Mouse (Mus musculus): ENCODE measurements around the gene Nfia.

DNA sequence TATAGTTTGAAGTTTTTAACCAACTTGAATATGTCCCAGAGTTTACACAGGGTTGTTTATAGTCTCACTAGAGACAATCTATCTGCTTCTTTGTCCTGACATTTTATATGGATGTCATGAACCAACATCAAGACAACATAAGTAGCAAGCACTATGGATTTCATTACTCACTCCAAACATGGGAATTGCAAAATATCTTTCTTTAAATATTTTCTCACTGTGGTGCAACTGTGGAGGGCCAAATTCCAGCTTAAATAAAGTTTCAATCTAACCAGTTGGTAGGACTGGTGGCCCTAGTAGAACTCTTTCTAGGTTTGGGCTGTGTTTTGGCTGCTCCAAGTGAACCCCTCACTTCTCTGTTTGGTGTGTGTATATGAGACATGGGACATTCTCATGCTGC, 43.5 kb downstream of the Nfia start:
- TF ChIP-seq GATA1 (IDR thresholded peaks at IDR 0.05; ENCODE audit: borderline replicate concordance, low read length) (no peak), FLI1 (IDR thresholded peaks at IDR 0.05; ENCODE audit: low read length) (no peak)
